Comparison of ENCODE assay signal across 8 mouse cellular contexts in the genomic region with DNA sequence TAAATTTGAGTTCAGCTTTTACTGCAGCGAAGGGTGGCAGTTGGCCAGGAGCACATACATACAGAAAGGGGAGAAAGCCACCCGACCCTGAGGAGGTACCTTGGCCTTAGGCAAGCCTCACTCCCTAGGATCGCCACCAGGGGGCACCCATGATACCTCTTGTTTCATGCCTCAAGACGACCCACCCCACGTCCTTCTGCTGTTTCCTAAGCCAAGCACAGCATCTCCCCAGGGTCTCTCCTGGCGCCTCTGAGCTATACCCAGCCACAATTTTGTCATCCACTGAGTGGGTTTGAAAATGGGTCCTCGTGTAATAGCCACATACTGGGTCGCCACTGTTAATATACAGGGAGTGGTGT. TPM values are rescaled to one million over a fixed set of nuclear protein-coding genes. Genes with fewer than 3 reads are reported as not detected.
DNase-seq lines count a peak whose midpoint lies in the region; ATAC-seq and TF ChIP-seq lines count a peak whose summit lies in the region.

No protein-coding gene starts in this region.

- H3K4me2 ChIP-seq in heart, embryonic 16.5 days (ENCODE audit: low read depth, low read length): no peak overlapping the region
- H3K4me2 ChIP-seq in liver, embryonic 14.5 days (ENCODE audit: low read depth): no peak overlapping the region
- H3K4me2 ChIP-seq in neural tube, embryonic 14.5 days (ENCODE audit: low read depth, low read length): no peak overlapping the region

- peak; percentile 46; the same call in 1 of the 2 replicates for ATAC-seq in heart, embryonic 16.5 days (replicated peaks; ENCODE audit: extremely low read depth, insufficient read depth, low FRiP score)
- ATAC-seq in liver, embryonic 14.5 days (ENCODE audit: insufficient read depth): peak; percentile 47; the same call in 1 of the 2 replicates
- ATAC-seq in neural tube, embryonic 14.5 days (ENCODE audit: low read depth): peak; percentile 80; the same call in 1 of the 2 replicates

- TF ChIP-seq EP300 in liver, embryonic 14.5 days (IDR thresholded peaks at IDR 0.05; ENCODE audit: low read depth): no peak

- H3K27ac ChIP-seq in embryonic fibroblast, embryonic 13.5 days (ENCODE audit: insufficient read depth, low read length): no peak overlapping the region
- no peak overlapping the region for H3K27ac ChIP-seq in heart, embryonic 16.5 days (ENCODE audit: low read length)
- H3K27ac ChIP-seq in liver, embryonic 14.5 days: no peak overlapping the region
- H3K27ac ChIP-seq in neural tube, embryonic 14.5 days (ENCODE audit: low read depth, low read length): no peak overlapping the region

- H3K9me3 ChIP-seq in heart, embryonic 16.5 days (replicated peaks; ENCODE audit: control insufficient read depth, low read length): no peaks in the 10 kb centered on the region
- H3K9me3 ChIP-seq in liver, embryonic 14.5 days (ENCODE audit: control insufficient read depth, low read length): no peaks in the 10 kb centered on the region
- H3K9me3 ChIP-seq in neural tube, embryonic 14.5 days (ENCODE audit: control insufficient read depth, low read length): no peaks in the 10 kb centered on the region

- H3K9ac ChIP-seq in heart, embryonic 16.5 days (ENCODE audit: low read length): no peak overlapping the region
- no peak overlapping the region for H3K9ac ChIP-seq in liver, embryonic 14.5 days (replicated peaks)
- H3K9ac ChIP-seq in neural tube, embryonic 14.5 days (replicated peaks; ENCODE audit: low read depth, low read length): no peak overlapping the region

- H3K27me3 ChIP-seq in heart, embryonic 16.5 days (ENCODE audit: control insufficient read depth, insufficient read depth, low read length): no peaks in the 10 kb centered on the region
- no peaks in the 10 kb centered on the region for H3K27me3 ChIP-seq in liver, embryonic 14.5 days (ENCODE audit: control insufficient read depth, insufficient read depth, low read length)
- no peaks in the 10 kb centered on the region for H3K27me3 ChIP-seq in neural tube, embryonic 14.5 days (ENCODE audit: control insufficient read depth, insufficient read depth, low read length)

- 12% methylated on average over 8 of the region's 8 CpGs for WGBS in heart, embryonic 16.5 days
- WGBS in liver, embryonic 14.5 days (ENCODE audit: insufficient replicate concordance): 13% methylated on average over 8 of the region's 8 CpGs
- 17% methylated on average over 8 of the region's 8 CpGs for WGBS in neural tube, embryonic 14.5 days

- no peak overlapping the region for H3K4me3 ChIP-seq in embryonic fibroblast, embryonic 13.5 days (ENCODE audit: insufficient read depth, low read length)
- no peak overlapping the region for H3K4me3 ChIP-seq in heart, embryonic 16.5 days (ENCODE audit: low read length)
- no peak overlapping the region for H3K4me3 ChIP-seq in liver, embryonic 14.5 days (ENCODE audit: insufficient read depth in 1 of 2, low read depth in 2 of 2, low read length in 2 of 2)
- H3K4me3 ChIP-seq in neural tube, embryonic 14.5 days (ENCODE audit: low read depth, low read length): no peak overlapping the region

- no peak for TF ChIP-seq POLR2A in embryonic fibroblast, embryonic 13.5 days (IDR thresholded peaks at IDR 0.05; ENCODE audit: low read depth, low read length)

- peak; percentile 94 for DNase-seq in CD4-positive, CD25-positive, alpha-beta regulatory T cell, adult 2 months (ENCODE audit: low read depth, low spot score)
- DNase-seq in adrenal gland, postnatal 25 days: peak; percentile 86
- peak; percentile 91 for DNase-seq in kidney, postnatal 14 days
- DNase-seq in liver, embryonic 14.5 days (ENCODE audit: low read depth in 3 of 3, low spot score in 3 of 3): peak; percentile 70 to 77 (median 71)
- peak; percentile 58 for DNase-seq in telencephalon, adult 2 months (ENCODE audit: low read depth, low spot score)

- H3K4me1 ChIP-seq in embryonic fibroblast, embryonic 13.5 days (ENCODE audit: control insufficient read depth, insufficient read depth, low read length): no peaks in the 10 kb centered on the region
- H3K4me1 ChIP-seq in heart, embryonic 16.5 days (ENCODE audit: control insufficient read depth, insufficient read depth, low read length): no peaks in the 10 kb centered on the region; the same call in none of the 2 replicates
- no peaks in the 10 kb centered on the region; a peak in 1 of 4 replicates for H3K4me1 ChIP-seq in liver, embryonic 14.5 days (replicated peaks; ENCODE audit: control insufficient read depth in 2 of 2, insufficient read depth in 2 of 2, low read length in 1 of 2)
- H3K4me1 ChIP-seq in neural tube, embryonic 14.5 days (ENCODE audit: control insufficient read depth, insufficient read depth, low read length): no peaks in the 10 kb centered on the region

- no peaks in the 10 kb centered on the region for H3K36me3 ChIP-seq in heart, embryonic 16.5 days (ENCODE audit: control insufficient read depth, insufficient read depth)
- no peaks in the 10 kb centered on the region for H3K36me3 ChIP-seq in liver, embryonic 14.5 days (replicated peaks; ENCODE audit: control insufficient read depth, insufficient read depth, low read depth)
- no peaks in the 10 kb centered on the region for H3K36me3 ChIP-seq in neural tube, embryonic 14.5 days (ENCODE audit: control insufficient read depth, insufficient read depth, low read length)

- TF ChIP-seq CTCF in embryonic fibroblast, embryonic 13.5 days (IDR thresholded peaks at IDR 0.05; ENCODE audit: borderline replicate concordance, insufficient read depth, low read length): peak; percentile 84
- peak; percentile 97 for TF ChIP-seq CTCF in liver, embryonic 14.5 days (IDR thresholded peaks at IDR 0.05; ENCODE audit: low read depth)

RNA-seq across cellular contexts. Expression of a gene that starts 8.4 kb away (rescaled TPM):
- 101 and 126 TPM in 2 replicates for total RNA-seq in adrenal gland, postnatal 25 days (2021)
- 72.9 and 96.4 TPM in 2 replicates for polyA plus RNA-seq in embryonic fibroblast, embryonic 13.5 days (2011; ENCODE audit: insufficient read length, low read depth, missing spikeins)
- 63.7 and 73.2 TPM in 2 replicates for polyA plus RNA-seq in heart, embryonic 16.5 days (2015; fragmentation: Nextera tagmentation; extraction: Ambion mirVana)
- 65.3 and 81.6 TPM in 2 replicates for polyA plus RNA-seq in liver, embryonic 14.5 days (2012; rRNA removed)
- 38.0 and 49.6 TPM in 2 replicates for polyA plus RNA-seq in liver, embryonic 14.5 days (2014; fragmentation: Nextera tagmentation; extraction: Ambion mirVana)
- polyA plus RNA-seq in neural tube, embryonic 14.5 days (2014; fragmentation: Nextera tagmentation; extraction: Ambion mirVana): 53.4 and 74.8 TPM in 2 replicates

RNA-seq across cellular contexts. Expression of a gene that starts 26.7 kb away (rescaled TPM):
- total RNA-seq in adrenal gland, postnatal 25 days (2021): 33.8 and 47.0 TPM in 2 replicates
- 13.0 and 14.3 TPM in 2 replicates for polyA plus RNA-seq in embryonic fibroblast, embryonic 13.5 days (2011; ENCODE audit: insufficient read length, low read depth, missing spikeins)
- 8.0 and 8.9 TPM in 2 replicates for polyA plus RNA-seq in heart, embryonic 16.5 days (2015; fragmentation: Nextera tagmentation; extraction: Ambion mirVana)
- polyA plus RNA-seq in liver, embryonic 14.5 days (2012; rRNA removed): 5.0 and 5.4 TPM in 2 replicates
- 4.1 and 4.4 TPM in 2 replicates for polyA plus RNA-seq in liver, embryonic 14.5 days (2014; fragmentation: Nextera tagmentation; extraction: Ambion mirVana)
- 16.0 and 16.1 TPM in 2 replicates for polyA plus RNA-seq in neural tube, embryonic 14.5 days (2014; fragmentation: Nextera tagmentation; extraction: Ambion mirVana)

RNA-seq across cellular contexts. Expression of a gene that starts 32.5 kb away (rescaled TPM):
- 95.5 and 103 TPM in 2 replicates for total RNA-seq in adrenal gland, postnatal 25 days (2021)
- polyA plus RNA-seq in embryonic fibroblast, embryonic 13.5 days (2011; ENCODE audit: insufficient read length, low read depth, missing spikeins): 26.0 and 33.0 TPM in 2 replicates
- 22.6 and 23.4 TPM in 2 replicates for polyA plus RNA-seq in heart, embryonic 16.5 days (2015; fragmentation: Nextera tagmentation; extraction: Ambion mirVana)
- 3.2 TPM in 2 replicates for polyA plus RNA-seq in liver, embryonic 14.5 days (2012; rRNA removed)
- 2.4 and 2.5 TPM in 2 replicates for polyA plus RNA-seq in liver, embryonic 14.5 days (2014; fragmentation: Nextera tagmentation; extraction: Ambion mirVana)
- polyA plus RNA-seq in neural tube, embryonic 14.5 days (2014; fragmentation: Nextera tagmentation; extraction: Ambion mirVana): 150 and 154 TPM in 2 replicates

RNA-seq across cellular contexts. Expression of a gene that starts 38.1 kb away (rescaled TPM):
- total RNA-seq in adrenal gland, postnatal 25 days (2021): 22.8 and 34.2 TPM in 2 replicates
- polyA plus RNA-seq in embryonic fibroblast, embryonic 13.5 days (2011; ENCODE audit: insufficient read length, low read depth, missing spikeins): 17.0 and 18.6 TPM in 2 replicates
- 0.64 and 0.67 TPM in 2 replicates for polyA plus RNA-seq in heart, embryonic 16.5 days (2015; fragmentation: Nextera tagmentation; extraction: Ambion mirVana)
- 2.0 and 2.1 TPM in 2 replicates for polyA plus RNA-seq in liver, embryonic 14.5 days (2012; rRNA removed)
- 0.32 and 0.33 TPM in 2 replicates for polyA plus RNA-seq in liver, embryonic 14.5 days (2014; fragmentation: Nextera tagmentation; extraction: Ambion mirVana)
- 0.61 and 0.71 TPM in 2 replicates for polyA plus RNA-seq in neural tube, embryonic 14.5 days (2014; fragmentation: Nextera tagmentation; extraction: Ambion mirVana)

RNA-seq across cellular contexts. Expression of a gene that starts 42.0 kb away (rescaled TPM):
- 20.1 and 25.8 TPM in 2 replicates for total RNA-seq in adrenal gland, postnatal 25 days (2021)
- not detected in 2 replicates for polyA plus RNA-seq in embryonic fibroblast, embryonic 13.5 days (2011; ENCODE audit: insufficient read length, low read depth, missing spikeins)
- polyA plus RNA-seq in heart, embryonic 16.5 days (2015; fragmentation: Nextera tagmentation; extraction: Ambion mirVana): 0.25 TPM in 1 of 2 replicates, not detected in the other
- not detected in 2 replicates for polyA plus RNA-seq in liver, embryonic 14.5 days (2012; rRNA removed)
- not detected in 2 replicates for polyA plus RNA-seq in liver, embryonic 14.5 days (2014; fragmentation: Nextera tagmentation; extraction: Ambion mirVana)
- polyA plus RNA-seq in neural tube, embryonic 14.5 days (2014; fragmentation: Nextera tagmentation; extraction: Ambion mirVana): not detected in 2 replicates
